8 mouse cellular contexts compared by ENCODE assay signal in the genomic region with DNA sequence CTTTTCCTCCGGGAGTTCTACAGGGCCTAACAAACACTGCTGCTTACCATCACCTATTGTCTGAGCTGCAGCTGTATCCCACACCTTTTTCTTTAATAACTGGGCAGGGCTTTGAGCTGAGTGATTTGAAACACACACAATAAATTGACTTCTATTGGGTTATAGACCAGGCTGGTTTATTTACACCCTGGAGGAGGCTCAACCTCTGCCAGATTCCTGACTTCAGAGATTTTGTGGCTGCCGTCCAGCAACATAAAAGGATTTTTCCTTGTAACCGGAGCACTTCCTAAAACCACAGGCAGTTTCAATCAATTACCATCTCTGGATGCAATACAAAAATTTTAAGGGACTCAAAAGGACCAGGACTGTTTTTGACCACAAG.
DNase-seq lines count a peak whose midpoint lies in the region; ATAC-seq lines count a peak whose summit lies in the region.

No protein-coding gene starts in this region.

- no peaks in the 10 kb centered on the region for H3K9me3 ChIP-seq in hindbrain, embryonic 14.5 days (ENCODE audit: control insufficient read depth, low read length)
- H3K9me3 ChIP-seq in limb, embryonic 15.5 days = no peaks in the 10 kb centered on the region

- H3K27me3 ChIP-seq in hindbrain, embryonic 14.5 days (ENCODE audit: control insufficient read depth, insufficient read depth, low read length) = no peaks in the 10 kb centered on the region
- no peaks in the 10 kb centered on the region for H3K27me3 ChIP-seq in limb, embryonic 15.5 days

- H3K4me1 ChIP-seq in hindbrain, embryonic 14.5 days (replicated peaks; ENCODE audit: control insufficient read depth, insufficient read depth, low read length) = peaks cover 49% of the 10 kb centered on the region
- H3K4me1 ChIP-seq in limb, embryonic 15.5 days = peaks cover 66% of the 10 kb centered on the region

- peak overlapping the region; percentile 91 for H3K27ac ChIP-seq in hindbrain, embryonic 14.5 days
- H3K27ac ChIP-seq in limb, embryonic 15.5 days = peak overlapping the region; percentile 91

- H3K9ac ChIP-seq in hindbrain, embryonic 14.5 days = peak overlapping the region; percentile 39
- no peak overlapping the region for H3K9ac ChIP-seq in limb, embryonic 15.5 days

- H3K36me3 ChIP-seq in hindbrain, embryonic 14.5 days (replicated peaks; ENCODE audit: control insufficient read depth, insufficient read depth) = no peaks in the 10 kb centered on the region
- no peaks in the 10 kb centered on the region for H3K36me3 ChIP-seq in limb, embryonic 15.5 days

- DNase-seq in adrenal gland, adult 2 months = peak; percentile 55
- no peak for DNase-seq in adrenal gland, adult 18-20 months (ENCODE audit: low spot score in 2 of 2)
- peak; percentile 88 for DNase-seq in fat pad, adult 2 months (ENCODE audit: extremely low read depth, low read depth, low spot score)
- DNase-seq in hindbrain, embryonic 14.5 days (ENCODE audit: low spot score) = peak; percentile 67
- DNase-seq in testis, postnatal 10 days (ENCODE audit: low spot score) = no peak
- DNase-seq in embryo, embryonic 10.5 days (ENCODE audit: low spot score) = no peak
- DNase-seq in thymus, postnatal 14 days = no peak

- WGBS in hindbrain, embryonic 14.5 days = 28% methylated on average over 3 of the region's 3 CpGs
- WGBS in limb, embryonic 15.5 days = 9% methylated on average over 3 of the region's 3 CpGs

- no peak overlapping the region for H3K4me3 ChIP-seq in hindbrain, embryonic 14.5 days (replicated peaks; ENCODE audit: low read length)
- no peak overlapping the region for H3K4me3 ChIP-seq in limb, embryonic 15.5 days

- no peak for ATAC-seq in hindbrain, embryonic 14.5 days (ENCODE audit: low FRiP score)
- ATAC-seq in limb, embryonic 15.5 days (ENCODE audit: insufficient number of reproducible peaks, low FRiP score, low TSS enrichment, low read depth) = peak; percentile 35; the same call in 1 of the 2 replicates

- no peak overlapping the region for H3K4me2 ChIP-seq in hindbrain, embryonic 14.5 days (replicated peaks)
- no peak overlapping the region for H3K4me2 ChIP-seq in limb, embryonic 15.5 days

Comparison
In these comparisons a context has a peak if more than half of its experiments do, and no peak if none do; other contexts are left out.
1. DNase-seq: peak in adrenal gland, adult 2 months (single experiment), fat pad, adult 2 months (single experiment) and hindbrain, embryonic 14.5 days (single experiment); none in adrenal gland, adult 18-20 months (0 of 2), testis, postnatal 10 days (single experiment), embryo, embryonic 10.5 days (single experiment) and thymus, postnatal 14 days (single experiment).